Mouse (Mus musculus) liver, adult 2 months (tissue): ENCODE results near the gene Tstd1.

ENCODE experiments used
- CTCF ChIP-seq: fragments of 200-500 bp; IDR thresholded peaks from 2 replicates; pipeline ENCODE4 v1.5.1; 2011; ENCODE audit warnings: low read depth, low read length, control low read depth
- POLR2A ChIP-seq: fragments of 200-500 bp; IDR thresholded peaks from 2 replicates; pipeline ENCODE4 v1.6.1; 2011; ENCODE audit warnings: low read length, control low read depth; ENCODE audit not compliant: insufficient read depth; ENCODE audit errors: extremely low read depth

DNA sequence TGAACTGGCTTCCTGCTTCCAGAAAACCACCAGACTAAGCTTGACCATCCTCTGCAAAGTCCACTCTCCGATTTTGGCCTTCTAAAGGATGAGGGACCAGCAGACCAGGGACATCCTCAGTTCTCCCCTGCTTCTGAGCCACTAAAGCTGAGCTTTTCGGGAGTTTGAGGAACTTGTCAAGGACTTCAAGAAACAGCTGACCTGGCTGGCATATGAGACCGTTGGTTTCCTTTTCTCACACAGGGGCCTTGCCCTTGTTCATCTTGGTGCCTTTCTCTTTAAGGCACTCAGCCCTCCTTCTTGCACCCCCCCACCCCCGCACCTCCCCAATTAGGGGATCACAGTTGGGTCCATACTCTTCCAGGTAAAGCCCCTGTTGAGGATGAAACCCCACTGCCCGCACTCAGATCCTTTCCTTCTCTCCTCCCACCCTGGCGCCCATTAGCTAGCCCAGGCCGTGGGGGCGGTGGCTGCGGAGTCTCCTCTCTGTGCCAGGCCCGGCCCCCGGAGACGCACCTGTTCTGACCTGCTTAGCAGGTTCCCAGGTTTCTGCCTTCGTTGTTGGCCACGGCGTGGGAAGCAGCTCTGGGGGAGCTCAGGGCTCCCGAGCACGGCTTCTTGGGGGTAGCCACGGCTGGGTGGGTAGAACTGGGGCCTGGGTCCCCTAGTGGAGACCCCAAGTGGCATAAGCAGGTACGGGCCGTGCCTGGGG is 48.7 kb upstream of the Tstd1 start, which contains the start of gene Nectin4:
- TF ChIP-seq CTCF: no peak
- no peak for TF ChIP-seq POLR2A
